Mouse (Mus musculus) brain, embryonic 14.5 days (tissue): Measurements from ENCODE around the gene Mex3a. TPM values are rescaled to one million over a fixed set of nuclear protein-coding genes. Genes with fewer than 3 reads are reported as not detected.

Source experiments
- DNase-seq: peaks from one replicate; pipeline ENCODE4 v3.0.0-alpha.2; 2011; ENCODE audit warnings: low read depth
- CTCF ChIP-seq: fragments of 200-500 bp; IDR thresholded peaks from 2 replicates; pipeline ENCODE4 v1.5.1; 2012; ENCODE audit warnings: inconsistent platforms, mild to moderate bottlenecking, moderate library complexity, borderline replicate concordance; ENCODE audit not compliant: insufficient read depth, insufficient read length; ENCODE audit errors: extremely low read depth
- POLR2A ChIP-seq: fragments of 200-500 bp; IDR thresholded peaks from 2 replicates; pipeline ENCODE4 v1.6.1; 2012; ENCODE audit warnings: mild to moderate bottlenecking, inconsistent platforms, borderline replicate concordance; ENCODE audit not compliant: poor library complexity, insufficient read depth, insufficient read length, severe bottlenecking; ENCODE audit errors: extremely low read depth
- polyA plus RNA-seq: library from polyadenylated mRNA; depleted of rRNA; stranded (reverse); fragments of >200 nt; gene quantifications from 2 replicates; pipeline ENCODE4 v1.2.3, GENCODE M21; 2012

The Mex3a gene
- polyA plus RNA-seq, 1 experiment: 103 TPM

DNA sequence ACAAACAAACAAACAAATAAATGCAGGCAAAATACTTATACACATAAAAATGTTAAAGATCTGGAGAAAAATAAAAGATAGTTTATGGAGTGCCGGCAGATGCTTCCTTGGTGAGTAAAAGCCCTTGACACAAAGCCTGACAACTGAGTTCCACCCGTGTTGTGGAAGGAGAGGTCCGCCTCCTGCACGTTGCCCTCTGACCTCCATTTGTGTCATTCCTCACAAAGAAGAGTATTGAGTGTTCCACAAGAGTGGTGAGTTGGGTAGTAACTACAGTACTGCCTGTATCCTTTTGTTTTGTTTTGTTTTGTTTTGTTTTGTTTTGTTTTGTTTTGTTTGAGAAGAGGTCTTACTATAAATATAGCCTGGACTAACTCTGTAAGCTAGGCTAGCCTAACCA lies 32.6 kb upstream of the Mex3a start:
- TF ChIP-seq POLR2A: no peak
- no peak for TF ChIP-seq CTCF
- no peak for DNase-seq

DNA sequence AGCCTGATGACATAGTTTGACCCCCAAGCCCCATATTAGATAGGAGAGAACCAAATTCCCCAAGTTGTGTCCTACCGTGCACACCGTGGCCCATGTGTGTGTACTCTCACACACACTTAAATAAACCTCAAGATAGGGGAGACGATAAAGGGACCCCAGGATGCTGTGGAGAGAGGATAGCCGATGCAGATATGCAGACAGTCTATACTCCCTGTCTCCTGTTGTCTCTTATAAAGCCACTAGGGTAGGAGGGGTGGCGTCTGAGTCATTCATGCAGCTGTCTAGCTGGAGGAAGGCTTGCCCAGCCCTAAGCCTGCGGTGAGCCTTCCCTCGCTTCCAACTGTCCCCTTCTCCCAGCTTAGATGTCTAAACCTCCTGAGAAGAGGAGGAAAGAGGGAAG lies 32.1 kb upstream of the Mex3a start:
- TF ChIP-seq POLR2A: no peak
- TF ChIP-seq CTCF: no peak
- no peak for DNase-seq

- no peak for DNase-seq
Measured at GRCm38 (mm10) chr3:88500655-88501365, 31.4 kb upstream of the Mex3a start.

GRCm38 (mm10) chr3:88501366-88502030 lies 30.7 kb upstream of the Mex3a start:
- no peak for DNase-seq
- no peak for TF ChIP-seq CTCF
- no peak for TF ChIP-seq POLR2A

More at GRCm38 (mm10) chr3:88500655-88501365, 31.4 kb upstream of the Mex3a start:
- TF ChIP-seq CTCF (no peak), POLR2A (no peak)

DNA sequence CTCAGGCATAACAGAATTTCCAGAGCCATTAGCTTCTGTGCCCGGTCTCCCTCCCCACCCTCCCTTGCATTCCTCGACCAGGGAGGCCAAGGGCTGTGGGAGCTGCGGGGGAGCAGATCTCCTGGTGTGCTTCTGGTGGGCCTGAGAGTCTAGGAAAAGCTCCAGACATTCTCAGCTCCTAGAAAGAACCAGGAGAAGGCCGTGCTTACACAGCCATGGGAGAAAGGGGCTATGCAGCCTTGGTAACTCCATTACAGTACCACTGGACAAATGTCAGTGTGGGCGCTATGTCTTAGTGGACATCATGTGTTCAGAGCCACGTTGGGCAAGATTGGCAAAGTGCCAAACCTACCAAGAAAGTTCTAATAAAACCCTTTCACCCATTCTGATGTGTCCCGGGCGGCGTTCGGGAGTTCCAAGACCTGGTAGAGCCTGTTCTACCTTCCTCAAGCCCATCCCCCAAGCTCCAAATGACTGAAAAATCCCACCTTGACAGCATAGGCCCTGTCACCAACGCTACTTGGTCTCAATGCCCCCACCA lies 30.1 kb upstream of the Mex3a start:
- no peak for DNase-seq
- no peak for TF ChIP-seq POLR2A
- TF ChIP-seq CTCF: no peak

- peak; percentile 90 for DNase-seq
- TF ChIP-seq CTCF: no peak
- peak; percentile 46; the same call in 1 of the 2 replicates for TF ChIP-seq POLR2A
Measured at GRCm38 (mm10) chr3:88502641-88503504, 29.3 kb upstream of the Mex3a start.

GRCm38 (mm10) chr3:88503505-88503863 lies 28.7 kb upstream of the Mex3a start:
- TF ChIP-seq CTCF (no peak), POLR2A (no peak)
- DNase-seq: no peak

DNA sequence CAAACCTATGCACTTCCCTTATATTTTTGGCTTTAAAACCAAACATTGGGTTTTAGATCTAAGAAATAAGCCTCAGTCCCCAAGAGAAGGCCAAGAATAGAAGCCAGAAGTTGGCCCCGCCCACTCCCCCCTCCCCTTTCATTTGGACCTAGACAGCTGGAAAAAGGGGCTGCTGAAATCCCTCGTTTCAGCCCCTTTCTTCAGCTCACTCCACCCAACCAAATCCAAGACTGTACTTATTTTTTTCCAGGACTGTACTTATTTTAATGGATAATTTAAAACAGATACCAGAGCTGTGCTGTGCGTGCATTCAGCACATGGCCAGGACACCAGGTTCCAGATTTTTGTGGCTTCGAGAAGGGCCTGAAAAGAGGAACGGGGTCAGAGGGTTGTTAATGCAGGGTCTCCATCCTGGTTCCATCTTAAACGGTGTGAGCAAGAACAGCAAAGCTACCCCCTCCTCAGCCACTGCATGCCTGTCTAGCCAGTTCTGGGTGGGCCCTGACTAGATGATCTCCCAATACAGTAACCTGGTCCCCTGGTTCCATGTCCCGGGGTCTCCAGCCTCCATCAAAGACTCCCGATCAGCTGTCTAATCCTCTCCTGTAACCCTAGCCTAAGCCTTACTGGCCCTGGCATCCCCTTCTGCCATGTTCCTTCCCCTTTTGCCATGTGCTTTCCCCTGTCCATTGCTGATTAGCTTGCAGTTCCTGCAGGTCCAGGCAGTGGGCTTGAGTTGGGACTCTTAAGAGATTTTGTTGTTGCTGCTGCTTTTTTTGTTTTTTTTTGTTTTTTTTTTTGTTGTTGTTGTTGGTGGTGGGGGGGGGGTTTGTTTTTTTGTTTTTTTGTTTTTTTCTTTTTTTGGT lies 28.1 kb upstream of the Mex3a start:
- TF ChIP-seq CTCF: no peak
- no peak for TF ChIP-seq POLR2A
- DNase-seq: no peak

GRCm38 (mm10) chr3:88505081-88505480 lies 27.1 kb upstream of the Mex3a start:
- TF ChIP-seq CTCF (no peak), POLR2A (no peak)
- DNase-seq: no peak

DNA sequence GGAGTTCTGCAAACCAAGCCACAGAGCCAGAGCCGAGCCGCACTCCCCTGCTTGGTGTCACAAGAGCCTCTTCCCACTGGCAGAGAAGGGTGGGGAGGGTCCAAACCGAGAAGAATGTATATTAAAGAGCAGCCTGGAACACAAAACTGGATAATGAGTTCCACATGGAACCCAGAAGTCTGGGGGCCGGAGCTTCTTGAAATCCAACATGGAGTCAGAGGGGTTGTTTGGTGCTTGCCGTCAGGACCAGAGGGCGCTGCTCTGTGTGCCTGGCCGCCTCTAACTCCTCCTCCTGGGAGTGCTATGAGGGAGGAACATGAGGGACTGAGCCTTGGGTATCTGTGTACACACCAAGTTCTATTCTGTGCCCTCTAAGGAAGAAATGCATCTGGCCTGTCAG lies 26.4 kb upstream of the Mex3a start:
- TF ChIP-seq POLR2A (no peak), CTCF (no peak)
- DNase-seq: no peak
